Mouse (Mus musculus) right cerebral cortex, postnatal 4 days (tissue): ENCODE measurements at regions not wholly inside any gene's neighbourhood (a gene's known extent, or its start where the extent isn't known, plus 50 kb on each side); places are given as distances from the start of the nearest gene placed in this dataset.

Experiments used
- DNase-seq: peaks from one replicate; pipeline ENCODE4 v3.0.0-alpha.2; 2022

- no peak for DNase-seq
These were observed 70.9 kb upstream of the Adgrl4 start for GRCm38 (mm10) chr3:151366707-151367306.

GRCm38 (mm10) chr3:151383326-151384019, 54.2 kb upstream of the Adgrl4 start:
- DNase-seq, result no peak

GRCm38 (mm10) chr3:151384850-151385249, 52.8 kb upstream of the Adgrl4 start:
- no peak for DNase-seq

GRCm38 (mm10) chr3:151386103-151386502, 51.6 kb upstream of the Adgrl4 start:
- DNase-seq, result no peak
